Mouse (Mus musculus) intestine, postnatal 0 days (tissue): ENCODE measurements around the gene Iqgap1. TPM values are rescaled to one million over a fixed set of nuclear protein-coding genes. Genes with fewer than 3 reads are reported as not detected.

ENCODE experiments used
- ATAC-seq: fragments of 200-750 bp; cut with Nextera tagmentation; 2 replicates; pipeline ENCODE4 v1.8.0; 2017; ENCODE audit warnings: mild to moderate bottlenecking, moderate TSS enrichment, moderate library complexity
- H3K27ac ChIP-seq: fragments of 300-500 bp; sonication (generic); 2 replicates; pipeline ENCODE4 v1.5.1; 2014; ENCODE audit warnings: mild to moderate bottlenecking, low read depth, low read length, moderate library complexity
- H3K27me3 ChIP-seq: fragments of 300-500 bp; sonication (generic); replicated peaks from 2 replicates; pipeline ENCODE4 v1.6.1; 2014; ENCODE audit warnings: low read length, mixed read lengths; ENCODE audit not compliant: control insufficient read depth, insufficient read depth
- H3K36me3 ChIP-seq: fragments of 300-500 bp; sonication (generic); 2 replicates; pipeline ENCODE4 v1.6.1; 2014; ENCODE audit warnings: mild to moderate bottlenecking, moderate library complexity; ENCODE audit not compliant: control insufficient read depth, insufficient read depth
- H3K4me1 ChIP-seq: fragments of 300-500 bp; sonication (generic); replicated peaks from 2 replicates; pipeline ENCODE4 v1.6.1; 2014; ENCODE audit warnings: antibody characterized with exemption, low read length, mixed read lengths; ENCODE audit not compliant: control insufficient read depth, insufficient read depth
- H3K4me2 ChIP-seq: fragments of 300-500 bp; sonication (generic); replicated peaks from 2 replicates; pipeline ENCODE4 v1.6.1; 2014; ENCODE audit warnings: low read depth, mild to moderate bottlenecking, moderate library complexity
- H3K4me3 ChIP-seq: fragments of 300-500 bp; sonication (generic); 2 replicates; pipeline ENCODE4 v1.5.1; 2014; ENCODE audit warnings: low read depth, low read length
- H3K9ac ChIP-seq: fragments of 300-500 bp; sonication (generic); 2 replicates; pipeline ENCODE4 v1.6.1; 2014; ENCODE audit warnings: mild to moderate bottlenecking, low read depth, low read length
- H3K9me3 ChIP-seq: fragments of 300-500 bp; sonication (generic); 2 replicates; pipeline ENCODE4 v1.6.1; 2016; ENCODE audit warnings: mixed run types; ENCODE audit not compliant: control insufficient read depth
- CTCF ChIP-seq: sonication (generic); IDR thresholded peaks from 2 replicates; pipeline ENCODE4 v1.5.1; 2016; ENCODE audit warnings: low read depth, mild to moderate bottlenecking, control low read depth, antibody characterized with exemption, moderate library complexity
- WGBS: fragments of 180-500 bp; shearing (Covaris S2); extraction: QIAGEN DNeasy Blood & Tissue Kit; methylation state at CpG from one replicate; pipeline ENCODE4 v1.1.7; 2014; 5-methylcytosine and 5-hydroxymethylcytosine counted together
- polyA plus RNA-seq: library from polyadenylated mRNA; unstranded; fragments of >200 nt; fragmentation: Nextera tagmentation; extraction: Ambion mirVana; gene quantifications from 2 replicates; pipeline ENCODE4 v1.2.1, GENCODE M21; 2015

Gene Iqgap1
- polyA plus RNA-seq, 1 experiment from 2014 or later, result 32.3 TPM

GRCm38 (mm10) chr7:80840937-80841336 lies 15.2 kb upstream of the Iqgap1 start:
- no peak for ATAC-seq
- 35% methylated on average over 4 of the region's 4 CpGs for WGBS
- Histone ChIP-seq H3K27me3 (no peaks in the 10 kb centered on the region), H3K9me3 (no peaks in the 10 kb centered on the region), H3K27ac (no peak overlapping the region), H3K4me2 (no peak overlapping the region), H3K4me1 (peaks cover 4% of the 10 kb centered on the region; the same call in 1 of the 2 replicates), H3K36me3 (no peaks in the 10 kb centered on the region), H3K9ac (no peak overlapping the region), H3K4me3 (no peak overlapping the region)
- TF ChIP-seq CTCF, result no peak

GRCm38 (mm10) chr7:80840241-80840640 lies 14.5 kb upstream of the Iqgap1 start:
- no peak for ATAC-seq
- no peak overlapping the region for H3K4me2 ChIP-seq
- no peak overlapping the region for H3K9ac ChIP-seq
- peaks cover 4% of the 10 kb centered on the region; the same call in 1 of the 2 replicates for H3K4me1 ChIP-seq
- H3K27me3 ChIP-seq, result no peaks in the 10 kb centered on the region
- 32% methylated on average over 1 of the region's 1 CpGs for WGBS
- no peaks in the 10 kb centered on the region for H3K9me3 ChIP-seq
- H3K27ac ChIP-seq, result no peak overlapping the region
- H3K4me3 ChIP-seq, result no peak overlapping the region
- no peak for TF ChIP-seq CTCF
- no peaks in the 10 kb centered on the region for H3K36me3 ChIP-seq

GRCm38 (mm10) chr7:80839755-80840154 lies 14.0 kb upstream of the Iqgap1 start:
- no peak for TF ChIP-seq CTCF
- no peak overlapping the region for H3K4me3 ChIP-seq
- no peaks in the 10 kb centered on the region for H3K36me3 ChIP-seq
- no peaks in the 10 kb centered on the region for H3K27me3 ChIP-seq
- H3K4me1 ChIP-seq, result peaks cover 4% of the 10 kb centered on the region; the same call in 1 of the 2 replicates
- H3K4me2 ChIP-seq, result no peak overlapping the region
- no peaks in the 10 kb centered on the region for H3K9me3 ChIP-seq
- H3K27ac ChIP-seq, result no peak overlapping the region
- ATAC-seq, result peak; percentile 31; the same call in 1 of the 2 replicates
- H3K9ac ChIP-seq, result no peak overlapping the region

GRCm38 (mm10) chr7:80838247-80838646 lies 12.5 kb upstream of the Iqgap1 start:
- no peaks in the 10 kb centered on the region for H3K27me3 ChIP-seq
- no peak overlapping the region for H3K4me2 ChIP-seq
- 66% methylated on average over 7 of the region's 7 CpGs for WGBS
- no peak overlapping the region for H3K27ac ChIP-seq
- H3K4me1 ChIP-seq, result peaks cover 4% of the 10 kb centered on the region; the same call in 1 of the 2 replicates
- no peak for ATAC-seq
- H3K9me3 ChIP-seq, result no peaks in the 10 kb centered on the region
- TF ChIP-seq CTCF, result no peak
- H3K4me3 ChIP-seq, result no peak overlapping the region
- no peaks in the 10 kb centered on the region for H3K36me3 ChIP-seq
- H3K9ac ChIP-seq, result no peak overlapping the region

GRCm38 (mm10) chr7:80837736-80838135 lies 12.0 kb upstream of the Iqgap1 start:
- H3K27me3 ChIP-seq, result no peaks in the 10 kb centered on the region
- no peak overlapping the region for H3K27ac ChIP-seq
- no peaks in the 10 kb centered on the region for H3K9me3 ChIP-seq
- no peak for ATAC-seq
- H3K4me2 ChIP-seq, result no peak overlapping the region
- 58% methylated on average over 9 of the region's 9 CpGs for WGBS
- peaks cover 4% of the 10 kb centered on the region; the same call in 1 of the 2 replicates for H3K4me1 ChIP-seq
- no peak overlapping the region for H3K9ac ChIP-seq
- no peak overlapping the region for H3K4me3 ChIP-seq
- no peaks in the 10 kb centered on the region for H3K36me3 ChIP-seq
- TF ChIP-seq CTCF, result no peak

- 77% methylated on average over 4 of the region's 4 CpGs for WGBS
- TF ChIP-seq CTCF, result no peak
Measured at GRCm38 (mm10) chr7:80835984-80836652, 10.3 kb upstream of the Iqgap1 start.

More at GRCm38 (mm10) chr7:80835984-80836652, 10.3 kb upstream of the Iqgap1 start:
- Histone ChIP-seq H3K4me3 (no peak overlapping the region), H3K9ac (no peak overlapping the region), H3K4me1 (peaks cover 4% of the 10 kb centered on the region; the same call in 1 of the 2 replicates), H3K27me3 (no peaks in the 10 kb centered on the region), H3K9me3 (no peaks in the 10 kb centered on the region), H3K36me3 (no peaks in the 10 kb centered on the region), H3K4me2 (no peak overlapping the region), H3K27ac (no peak overlapping the region)
- ATAC-seq, result no peak
